Mouse (Mus musculus) stomach, embryonic 16.5 days (tissue): ENCODE measurements around the gene Syt17. TPM values are rescaled to one million over a fixed set of nuclear protein-coding genes. Genes with fewer than 3 reads are reported as not detected.
"Not testable (repeated sequence)": the region's sequence is repeated elsewhere in the genome, so short reads cannot be mapped to it uniquely, and the experiment has no call there.

Source experiments
- ATAC-seq: fragments of 200-750 bp; cut with Nextera tagmentation; 2 replicates; pipeline ENCODE4 v1.8.0; 2017; ENCODE audit warnings: moderate number of reproducible peaks, moderate TSS enrichment; ENCODE audit not compliant: insufficient read depth, low FRiP score
- H3K27ac ChIP-seq: fragments of 300-500 bp; sonication (generic); 2 replicates; pipeline ENCODE4 v1.5.1; 2014; ENCODE audit warnings: low read length
- H3K27me3 ChIP-seq: fragments of 300-500 bp; sonication (generic); 2 replicates; pipeline ENCODE4 v1.6.1; 2014; ENCODE audit warnings: low read length, control low read depth, mixed read lengths; ENCODE audit not compliant: control insufficient read depth, insufficient read depth
- H3K36me3 ChIP-seq: fragments of 300-500 bp; sonication (generic); 2 replicates; pipeline ENCODE4 v1.6.1; 2014; ENCODE audit warnings: low read length; ENCODE audit not compliant: control insufficient read depth, insufficient read depth
- H3K4me1 ChIP-seq: fragments of 300-500 bp; sonication (generic); 2 replicates; pipeline ENCODE4 v1.6.1; 2014; ENCODE audit warnings: low read length, control low read depth, mixed read lengths; ENCODE audit not compliant: control insufficient read depth, insufficient read depth
- H3K4me2 ChIP-seq: fragments of 300-500 bp; sonication (generic); 2 replicates; pipeline ENCODE4 v1.6.1; 2014; ENCODE audit warnings: low read depth, low read length, mixed read lengths
- H3K4me3 ChIP-seq: fragments of 300-500 bp; sonication (generic); replicated peaks from 2 replicates; pipeline ENCODE4 v1.5.1; 2014; ENCODE audit warnings: mild to moderate bottlenecking, low read length
- H3K9ac ChIP-seq: fragments of 300-500 bp; sonication (generic); 2 replicates; pipeline ENCODE4 v1.6.1; 2014; ENCODE audit warnings: low read length
- H3K9me3 ChIP-seq: fragments of 300-500 bp; sonication (generic); replicated peaks from 2 replicates; pipeline ENCODE4 v1.6.1; 2016; ENCODE audit warnings: low read length, control low read depth; ENCODE audit not compliant: control insufficient read depth
- WGBS: fragments of 180-500 bp; shearing (Covaris S2); extraction: QIAGEN DNeasy Blood & Tissue Kit; methylation state at CpG from one replicate; pipeline ENCODE4 v1.1.7; 2014; 5-methylcytosine and 5-hydroxymethylcytosine counted together
- polyA plus RNA-seq: library from polyadenylated mRNA; unstranded; fragments of >200 nt; fragmentation: Nextera tagmentation; extraction: Ambion mirVana; gene quantifications from 2 replicates; pipeline ENCODE4 v1.2.1, GENCODE M21; 2015

The Syt17 gene
- polyA plus RNA-seq, 1 experiment from 2014 or later = 6.0 TPM

DNA sequence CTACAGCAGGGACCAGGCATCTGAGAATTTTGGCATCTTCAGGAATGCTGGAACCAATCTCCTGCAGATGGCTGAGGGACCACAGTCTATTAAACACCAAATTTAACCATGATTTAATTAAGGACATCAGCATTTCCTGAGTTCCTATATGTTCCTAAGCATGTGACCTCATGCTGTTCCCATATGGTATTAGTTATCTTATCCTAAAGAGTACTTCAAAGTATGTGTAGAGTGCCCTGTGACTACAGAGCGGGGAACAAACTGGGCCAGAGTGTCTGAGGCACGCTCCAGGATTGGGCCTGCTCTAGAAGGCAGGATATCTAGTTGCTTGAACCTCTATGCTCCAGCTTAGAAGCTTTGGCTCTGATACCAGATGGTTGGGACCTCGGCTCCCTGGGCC is 82.1 kb downstream of the Syt17 start:
- H3K27me3 ChIP-seq = no peaks in the 10 kb centered on the region
- H3K27ac ChIP-seq = no peak overlapping the region
- no peak overlapping the region for H3K4me3 ChIP-seq
- H3K9ac ChIP-seq = no peak overlapping the region
- no peaks in the 10 kb centered on the region for H3K4me1 ChIP-seq
- WGBS = 87% methylated on average over 3 of the region's 3 CpGs
- no peak overlapping the region for H3K4me2 ChIP-seq
- no peaks in the 10 kb centered on the region for H3K9me3 ChIP-seq
- H3K36me3 ChIP-seq = no peaks in the 10 kb centered on the region
- ATAC-seq = no peak

DNA sequence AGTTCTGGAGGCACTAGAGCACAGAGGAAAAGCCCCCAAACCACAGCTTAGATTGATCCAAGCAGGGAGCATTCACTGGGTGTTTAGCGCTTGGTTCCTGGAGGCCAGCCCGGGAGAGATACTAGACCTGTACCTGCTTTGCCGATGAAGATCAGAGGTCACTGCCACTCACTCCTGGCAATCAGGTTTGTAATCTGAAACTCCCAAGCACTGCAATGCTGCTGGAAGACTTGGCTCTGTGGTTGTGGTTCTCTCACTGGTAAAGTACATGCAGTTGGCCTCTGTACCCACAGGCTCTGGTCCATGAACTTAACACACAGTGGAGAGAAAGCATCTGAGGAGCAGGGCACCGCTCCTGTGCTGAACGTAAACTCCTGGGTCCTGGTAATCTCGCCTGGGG is 82.8 kb downstream of the Syt17 start:
- 52% methylated on average over 6 of the region's 6 CpGs for WGBS

DNA sequence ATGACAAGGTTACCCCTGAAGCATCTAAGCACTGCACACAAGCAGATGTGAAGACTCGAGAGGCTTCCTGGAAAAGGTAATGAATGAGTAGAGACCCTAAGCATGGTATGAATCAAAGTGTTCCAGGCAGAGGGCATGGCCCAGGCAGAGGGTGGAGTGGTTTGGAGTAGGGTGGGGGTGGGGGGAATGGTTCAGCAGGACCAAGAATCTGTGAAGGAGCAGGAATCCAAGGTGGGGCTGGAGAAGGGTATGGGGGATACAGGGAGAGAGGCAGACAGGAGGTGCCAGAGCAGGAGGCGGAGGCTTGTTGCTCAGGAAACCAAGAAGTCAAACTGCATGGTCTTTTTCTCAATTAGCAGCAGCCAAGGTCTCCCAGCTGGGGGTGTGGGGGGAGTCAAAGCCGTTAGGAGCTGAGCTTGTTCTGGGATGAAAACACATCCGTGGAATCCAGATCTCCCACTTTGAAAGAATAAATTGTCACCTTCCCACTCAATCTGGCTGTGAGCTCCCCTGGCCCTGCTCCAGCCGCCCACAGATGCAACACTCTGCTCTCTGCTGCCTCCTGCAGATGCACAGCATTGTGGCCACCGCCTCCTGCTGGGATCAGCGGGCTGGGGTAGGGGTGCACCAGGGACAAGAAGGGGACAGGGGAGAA is 83.5 kb downstream of the Syt17 start:
- peak; percentile 31; the same call in 1 of the 2 replicates for ATAC-seq
- WGBS = 28% methylated on average over 7 of the region's 7 CpGs
- Histone ChIP-seq H3K4me3 (no peak overlapping the region), H3K9ac (no peak overlapping the region), H3K9me3 (no peaks in the 10 kb centered on the region), H3K27me3 (no peaks in the 10 kb centered on the region), H3K36me3 (no peaks in the 10 kb centered on the region), H3K4me1 (no peaks in the 10 kb centered on the region), H3K4me2 (no peak overlapping the region), H3K27ac (peak overlapping the region; percentile 24; the same call in 1 of the 2 replicates)

More for the DNA sequence above, 82.8 kb downstream of the Syt17 start:
- H3K27me3 ChIP-seq = no peaks in the 10 kb centered on the region
- no peak overlapping the region for H3K27ac ChIP-seq
- H3K4me2 ChIP-seq = no peak overlapping the region
- no peaks in the 10 kb centered on the region for H3K4me1 ChIP-seq
- no peaks in the 10 kb centered on the region for H3K9me3 ChIP-seq
- no peak for ATAC-seq
- no peak overlapping the region for H3K9ac ChIP-seq
- H3K36me3 ChIP-seq = no peaks in the 10 kb centered on the region
- H3K4me3 ChIP-seq = no peak overlapping the region

- 62% methylated on average over 6 of the region's 6 CpGs for WGBS
- Histone ChIP-seq H3K4me3 (no peak overlapping the region), H3K9ac (no peak overlapping the region), H3K27ac (peak overlapping the region; percentile 53), H3K27me3 (no peaks in the 10 kb centered on the region), H3K4me2 (no peak overlapping the region), H3K4me1 (no peaks in the 10 kb centered on the region), H3K36me3 (no peaks in the 10 kb centered on the region), H3K9me3 (no peaks in the 10 kb centered on the region)
- peak; percentile 87 for ATAC-seq
Observed at GRCm38 (mm10) chr7:118363587-118364233, 84.3 kb downstream of the Syt17 start.

DNA sequence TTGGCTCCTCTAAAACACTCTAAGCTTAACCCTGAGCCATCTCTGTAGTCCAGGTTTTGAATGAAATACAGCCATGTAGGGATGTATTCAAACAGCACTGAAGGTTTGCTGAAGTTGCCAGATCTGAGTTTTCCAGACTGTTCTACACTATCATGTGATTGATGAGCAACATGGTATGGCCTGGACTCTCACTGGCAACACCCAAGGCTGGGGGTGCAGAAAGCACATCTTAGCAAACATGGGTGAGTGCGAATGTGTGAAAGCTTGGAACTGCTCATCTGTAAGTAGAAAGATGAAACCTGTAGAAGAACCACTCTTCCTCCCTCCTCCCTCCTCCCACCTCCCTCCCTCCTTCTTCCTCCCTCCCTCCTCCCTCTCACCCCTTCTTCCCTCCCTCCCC is 85.1 kb downstream of the Syt17 start:
- Histone ChIP-seq H3K4me1 (no peaks in the 10 kb centered on the region), H3K27ac (no peak overlapping the region), H3K4me3 (no peak overlapping the region), H3K27me3 (no peaks in the 10 kb centered on the region), H3K4me2 (no peak overlapping the region), H3K9ac (no peak overlapping the region), H3K9me3 (no peaks in the 10 kb centered on the region), H3K36me3 (no peaks in the 10 kb centered on the region)
- 83% methylated on average over 1 of the region's 1 CpGs for whole genome bisulfite sequencing
- ATAC-seq = no peak

GRCm38 (mm10) chr7:118362258-118362657 is 85.8 kb downstream of the Syt17 start:
- no peak overlapping the region for H3K4me2 ChIP-seq
- no peak overlapping the region for H3K27ac ChIP-seq
- H3K4me1 ChIP-seq = no peaks in the 10 kb centered on the region
- H3K36me3 ChIP-seq = no peaks in the 10 kb centered on the region
- H3K9me3 ChIP-seq = no peaks in the 10 kb centered on the region
- H3K27me3 ChIP-seq = no peaks in the 10 kb centered on the region
- H3K9ac ChIP-seq = no peak overlapping the region
- no peak for ATAC-seq
- H3K4me3 ChIP-seq = no peak overlapping the region
- 62% methylated on average over 3 of the region's 3 CpGs for WGBS

DNA sequence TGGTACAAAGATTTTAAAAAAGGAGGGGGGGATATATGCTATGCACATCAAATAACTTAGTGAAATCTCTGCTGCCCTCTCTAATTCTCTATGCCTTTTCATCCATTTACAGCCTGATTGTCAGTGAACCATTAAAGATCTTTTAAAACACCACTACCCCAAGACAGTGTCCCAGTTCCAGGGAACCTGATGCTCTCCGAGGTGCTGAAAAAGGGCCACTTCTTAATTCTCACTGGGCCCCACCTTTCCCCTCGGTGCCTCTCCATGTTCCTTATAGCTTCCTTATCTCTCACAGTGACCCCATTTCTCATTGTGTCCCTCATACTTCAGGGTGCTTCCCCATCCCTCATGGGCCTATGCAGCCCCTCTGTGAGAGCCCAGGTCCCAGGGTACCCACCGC is 89.0 kb downstream of the Syt17 start:
- ATAC-seq = no peak
- WGBS = 42% methylated on average over 3 of the region's 3 CpGs
- no peaks in the 10 kb centered on the region for H3K9me3 ChIP-seq

GRCm38 (mm10) chr7:118356410-118357005 is 91.5 kb downstream of the Syt17 start:
- not testable (repeated sequence) for H3K4me2 ChIP-seq, H3K9me3 ChIP-seq, H3K4me1 ChIP-seq, H3K27ac ChIP-seq, H3K9ac ChIP-seq, H3K27me3 ChIP-seq, H3K36me3 ChIP-seq, H3K4me3 ChIP-seq
- WGBS = 71% methylated on average over 8 of the region's 8 CpGs
- ATAC-seq = peak; percentile 62; the same call in 1 of the 2 replicates

More for the DNA sequence above, 89.0 kb downstream of the Syt17 start:
- no peak overlapping the region for H3K4me2 ChIP-seq
- H3K27ac ChIP-seq = no peak overlapping the region
- no peaks in the 10 kb centered on the region for H3K4me1 ChIP-seq
- no peaks in the 10 kb centered on the region for H3K36me3 ChIP-seq
- no peak overlapping the region for H3K4me3 ChIP-seq
- H3K9ac ChIP-seq = no peak overlapping the region
- H3K27me3 ChIP-seq = no peaks in the 10 kb centered on the region

- 63% methylated on average over 2 of the region's 2 CpGs for WGBS
- Histone ChIP-seq H3K36me3 (no peaks in the 10 kb centered on the region), H3K27me3 (no peaks in the 10 kb centered on the region), H3K27ac (no peak overlapping the region), H3K4me1 (no peaks in the 10 kb centered on the region), H3K9me3 (no peaks in the 10 kb centered on the region), H3K4me2 (no peak overlapping the region), H3K4me3 (no peak overlapping the region), H3K9ac (no peak overlapping the region)
- no peak for ATAC-seq
Observed at GRCm38 (mm10) chr7:118350840-118351239, 97.2 kb downstream of the Syt17 start.
